Mouse (Mus musculus): ENCODE results near the gene Sec61a2. TPM values are rescaled to one million over a fixed set of nuclear protein-coding genes. Genes with fewer than 3 reads are reported as not detected.

Sec61a2 gene
- polyA plus RNA-seq, 2 experiments: 79.1 to 222 TPM

- no peak for TF ChIP-seq POLR2A (IDR thresholded peaks at IDR 0.05; ENCODE audit: borderline replicate concordance, extremely low read depth, insufficient read depth, insufficient read length)
- Histone ChIP-seq H3K27ac (replicated peaks; ENCODE audit: low read depth, low read length) (no peak overlapping the region), H3K27me3 (ENCODE audit: control insufficient read depth, insufficient read depth, low read length) (no peaks in the 10 kb centered on the region), H3K4me2 (replicated peaks; ENCODE audit: low read depth, low read length, severe bottlenecking) (no peak overlapping the region), H3K9me3 (ENCODE audit: control insufficient read depth, low read length) (no peaks in the 10 kb centered on the region), H3K4me3 (replicated peaks; ENCODE audit: low read length) (no peak overlapping the region), H3K9ac (ENCODE audit: low read depth, low read length, severe bottlenecking) (no peak overlapping the region), H3K4me1 (ENCODE audit: control insufficient read depth, insufficient read depth, low read length) (0 out of 2 replicates have a peak, but pooled peaks cover 5% of the 10 kb centered on the region), H3K36me3 (ENCODE audit: control insufficient read depth, insufficient read depth, low read length) (no peaks in the 10 kb centered on the region)
- DNase-seq (ENCODE audit: low spot score) (no peak), ATAC-seq (ENCODE audit: low FRiP score, low read depth) (no peak)
- WGBS: 89% methylated on average over 14 of the region's 14 CpGs
Measured at GRCm38 (mm10) chr2:5939911-5940310, 44.7 kb upstream of the Sec61a2 start.

- DNase-seq (ENCODE audit: low spot score) (no peak), ATAC-seq (ENCODE audit: low FRiP score, low read depth) (no peak)
- Histone ChIP-seq H3K9ac (ENCODE audit: low read depth, low read length, severe bottlenecking) (no peak overlapping the region), H3K27me3 (ENCODE audit: control insufficient read depth, insufficient read depth, low read length) (no peaks in the 10 kb centered on the region), H3K27ac (replicated peaks; ENCODE audit: low read depth, low read length) (no peak overlapping the region), H3K4me1 (ENCODE audit: control insufficient read depth, insufficient read depth, low read length) (0 out of 2 replicates have a peak, but pooled peaks cover 5% of the 10 kb centered on the region), H3K4me3 (replicated peaks; ENCODE audit: low read length) (no peak overlapping the region), H3K4me2 (replicated peaks; ENCODE audit: low read depth, low read length, severe bottlenecking) (no peak overlapping the region), H3K9me3 (ENCODE audit: control insufficient read depth, low read length) (no peaks in the 10 kb centered on the region), H3K36me3 (ENCODE audit: control insufficient read depth, insufficient read depth, low read length) (no peaks in the 10 kb centered on the region)
- WGBS: 93% methylated on average over 3 of the region's 3 CpGs
- no peak for TF ChIP-seq POLR2A (IDR thresholded peaks at IDR 0.05; ENCODE audit: borderline replicate concordance, extremely low read depth, insufficient read depth, insufficient read length)
Measured at GRCm38 (mm10) chr2:5939319-5939718, 44.1 kb upstream of the Sec61a2 start.

GRCm38 (mm10) chr2:5936550-5936949 lies 41.3 kb upstream of the Sec61a2 start:
- Histone ChIP-seq H3K27ac (replicated peaks; ENCODE audit: low read depth, low read length) (no peak overlapping the region), H3K4me3 (replicated peaks; ENCODE audit: low read length) (no peak overlapping the region), H3K36me3 (ENCODE audit: control insufficient read depth, insufficient read depth, low read length) (no peaks in the 10 kb centered on the region), H3K4me1 (ENCODE audit: control insufficient read depth, insufficient read depth, low read length) (no peaks in the 10 kb centered on the region), H3K9me3 (ENCODE audit: control insufficient read depth, low read length) (no peaks in the 10 kb centered on the region), H3K4me2 (replicated peaks; ENCODE audit: low read depth, low read length, severe bottlenecking) (no peak overlapping the region), H3K9ac (ENCODE audit: low read depth, low read length, severe bottlenecking) (no peak overlapping the region), H3K27me3 (ENCODE audit: control insufficient read depth, insufficient read depth, low read length) (no peaks in the 10 kb centered on the region)
- TF ChIP-seq POLR2A (IDR thresholded peaks at IDR 0.05; ENCODE audit: borderline replicate concordance, extremely low read depth, insufficient read depth, insufficient read length): no peak
- DNase-seq (ENCODE audit: low spot score): no peak
- ATAC-seq (ENCODE audit: low FRiP score, low read depth): no peak
- WGBS: 80% methylated on average over 4 of the region's 4 CpGs

- ATAC-seq (ENCODE audit: low FRiP score, low read depth) (no peak), DNase-seq (ENCODE audit: low spot score) (no peak)
- WGBS: 37% methylated on average over 6 of the region's 6 CpGs
- Histone ChIP-seq H3K4me1 (ENCODE audit: control insufficient read depth, insufficient read depth, low read length) (no peaks in the 10 kb centered on the region), H3K4me3 (replicated peaks; ENCODE audit: low read length) (no peak overlapping the region), H3K27me3 (ENCODE audit: control insufficient read depth, insufficient read depth, low read length) (no peaks in the 10 kb centered on the region), H3K9me3 (ENCODE audit: control insufficient read depth, low read length) (no peaks in the 10 kb centered on the region), H3K36me3 (ENCODE audit: control insufficient read depth, insufficient read depth, low read length) (no peaks in the 10 kb centered on the region; the same call in 1 of the 2 replicates), H3K27ac (replicated peaks; ENCODE audit: low read depth, low read length) (no peak overlapping the region), H3K4me2 (replicated peaks; ENCODE audit: low read depth, low read length, severe bottlenecking) (no peak overlapping the region), H3K9ac (ENCODE audit: low read depth, low read length, severe bottlenecking) (no peak overlapping the region)
- no peak for TF ChIP-seq POLR2A (IDR thresholded peaks at IDR 0.05; ENCODE audit: borderline replicate concordance, extremely low read depth, insufficient read depth, insufficient read length)
Measured at GRCm38 (mm10) chr2:5936068-5936467, 40.8 kb upstream of the Sec61a2 start.

- H3K36me3 ChIP-seq (ENCODE audit: control insufficient read depth, insufficient read depth, low read length): peaks cover 7% of the 10 kb centered on the region; the same call in 1 of the 2 replicates
- no peak for DNase-seq (ENCODE audit: low spot score)
- no peak overlapping the region for H3K4me3 ChIP-seq (replicated peaks; ENCODE audit: low read length)
- no peak for TF ChIP-seq POLR2A (IDR thresholded peaks at IDR 0.05; ENCODE audit: borderline replicate concordance, extremely low read depth, insufficient read depth, insufficient read length)
- 77% methylated on average over 3 of the region's 3 CpGs for WGBS
- no peak overlapping the region for H3K27ac ChIP-seq (replicated peaks; ENCODE audit: low read depth, low read length)
- H3K9me3 ChIP-seq (ENCODE audit: control insufficient read depth, low read length): no peaks in the 10 kb centered on the region
- H3K27me3 ChIP-seq (ENCODE audit: control insufficient read depth, insufficient read depth, low read length): no peaks in the 10 kb centered on the region
- no peak for ATAC-seq (ENCODE audit: low FRiP score, low read depth)
- no peaks in the 10 kb centered on the region for H3K4me1 ChIP-seq (ENCODE audit: control insufficient read depth, insufficient read depth, low read length)
- no peak overlapping the region for H3K9ac ChIP-seq (ENCODE audit: low read depth, low read length, severe bottlenecking)
- H3K4me2 ChIP-seq (replicated peaks; ENCODE audit: low read depth, low read length, severe bottlenecking): no peak overlapping the region
Measured at GRCm38 (mm10) chr2:5934936-5935335, 39.7 kb upstream of the Sec61a2 start.

GRCm38 (mm10) chr2:5931938-5932337 lies 36.7 kb upstream of the Sec61a2 start:
- no peak for DNase-seq (ENCODE audit: low spot score)
- TF ChIP-seq POLR2A (IDR thresholded peaks at IDR 0.05; ENCODE audit: borderline replicate concordance, extremely low read depth, insufficient read depth, insufficient read length): no peak
- Histone ChIP-seq H3K27me3 (ENCODE audit: control insufficient read depth, insufficient read depth, low read length) (no peaks in the 10 kb centered on the region), H3K4me3 (replicated peaks; ENCODE audit: low read length) (no peak overlapping the region), H3K4me2 (replicated peaks; ENCODE audit: low read depth, low read length, severe bottlenecking) (no peak overlapping the region), H3K27ac (replicated peaks; ENCODE audit: low read depth, low read length) (no peak overlapping the region), H3K4me1 (ENCODE audit: control insufficient read depth, insufficient read depth, low read length) (no peaks in the 10 kb centered on the region), H3K36me3 (ENCODE audit: control insufficient read depth, insufficient read depth, low read length) (peaks cover 24% of the 10 kb centered on the region), H3K9me3 (ENCODE audit: control insufficient read depth, low read length) (no peaks in the 10 kb centered on the region), H3K9ac (ENCODE audit: low read depth, low read length, severe bottlenecking) (no peak overlapping the region)
- 90% methylated on average over 5 of the region's 5 CpGs for WGBS
- no peak for ATAC-seq (ENCODE audit: low FRiP score, low read depth)
